Mouse (Mus musculus) liver (tissue): Measurements from ENCODE around the gene Azin2.

Experiments
- DNase-seq: peaks from one replicate; pipeline ENCODE4 v3.0.0-alpha.2; 2020; ENCODE audit warnings: mixed read lengths

The Azin2 gene

DNA sequence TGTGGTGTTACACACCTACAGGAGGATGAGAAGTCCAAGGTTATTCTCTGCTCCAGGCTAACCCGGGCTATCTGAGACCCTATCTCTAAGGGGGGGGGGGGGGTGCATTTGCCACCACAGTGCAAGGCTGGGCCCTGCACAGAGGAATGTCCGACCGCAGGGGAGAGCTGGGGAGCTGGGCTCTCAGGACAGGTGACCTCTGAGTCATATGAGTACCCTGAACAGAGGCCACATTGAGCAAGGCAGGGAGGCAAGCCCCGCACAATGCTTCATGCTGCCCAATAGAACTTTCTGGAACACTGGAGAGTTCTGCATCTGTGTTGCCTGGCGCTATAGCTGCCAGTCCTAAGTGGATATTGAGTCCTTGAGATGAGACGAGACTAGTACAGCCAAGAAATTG lies 70.1 kb downstream of the Azin2 start:
- DNase-seq, result no peak

DNA sequence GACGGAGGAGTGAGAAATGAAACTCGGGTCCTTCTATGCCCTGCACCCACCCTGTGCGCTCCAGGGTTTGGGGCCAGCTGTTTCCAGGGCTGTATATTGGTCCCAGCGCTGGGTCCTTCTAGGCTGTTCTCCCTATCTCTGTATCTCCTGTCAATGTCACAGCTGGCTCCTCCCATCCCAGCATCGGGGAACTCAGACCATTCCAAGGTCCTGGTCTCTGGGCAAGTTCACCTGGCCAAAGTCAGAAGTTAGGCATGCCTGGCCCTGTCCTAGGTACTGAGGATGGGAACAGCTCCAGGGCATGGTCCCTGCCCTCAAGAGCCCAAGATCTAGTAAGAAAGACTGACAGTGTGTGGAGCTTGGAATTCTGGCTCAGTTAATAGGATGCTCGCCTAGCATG lies 70.5 kb downstream of the Azin2 start:
- DNase-seq, result no peak

DNA sequence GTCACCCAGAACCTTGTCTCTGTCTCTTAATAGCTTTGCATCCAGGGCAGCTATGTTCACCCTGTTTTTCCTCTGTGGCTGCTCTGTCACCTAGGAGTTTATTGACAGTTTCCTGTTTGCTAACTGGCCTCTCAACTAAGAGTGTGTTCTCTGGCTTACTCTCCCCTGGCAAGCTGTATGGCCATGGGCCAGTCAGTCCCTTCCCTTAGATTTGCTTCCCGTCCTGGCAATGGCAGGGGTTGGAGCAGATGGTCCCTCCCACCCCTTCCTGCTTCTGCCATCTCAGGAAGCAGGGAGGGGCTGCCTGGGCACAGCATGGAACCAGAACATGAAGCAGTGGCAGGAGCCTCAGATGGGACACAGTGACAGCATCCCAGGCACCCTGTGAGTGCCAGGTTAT lies 71.1 kb downstream of the Azin2 start:
- DNase-seq, result no peak

DNA sequence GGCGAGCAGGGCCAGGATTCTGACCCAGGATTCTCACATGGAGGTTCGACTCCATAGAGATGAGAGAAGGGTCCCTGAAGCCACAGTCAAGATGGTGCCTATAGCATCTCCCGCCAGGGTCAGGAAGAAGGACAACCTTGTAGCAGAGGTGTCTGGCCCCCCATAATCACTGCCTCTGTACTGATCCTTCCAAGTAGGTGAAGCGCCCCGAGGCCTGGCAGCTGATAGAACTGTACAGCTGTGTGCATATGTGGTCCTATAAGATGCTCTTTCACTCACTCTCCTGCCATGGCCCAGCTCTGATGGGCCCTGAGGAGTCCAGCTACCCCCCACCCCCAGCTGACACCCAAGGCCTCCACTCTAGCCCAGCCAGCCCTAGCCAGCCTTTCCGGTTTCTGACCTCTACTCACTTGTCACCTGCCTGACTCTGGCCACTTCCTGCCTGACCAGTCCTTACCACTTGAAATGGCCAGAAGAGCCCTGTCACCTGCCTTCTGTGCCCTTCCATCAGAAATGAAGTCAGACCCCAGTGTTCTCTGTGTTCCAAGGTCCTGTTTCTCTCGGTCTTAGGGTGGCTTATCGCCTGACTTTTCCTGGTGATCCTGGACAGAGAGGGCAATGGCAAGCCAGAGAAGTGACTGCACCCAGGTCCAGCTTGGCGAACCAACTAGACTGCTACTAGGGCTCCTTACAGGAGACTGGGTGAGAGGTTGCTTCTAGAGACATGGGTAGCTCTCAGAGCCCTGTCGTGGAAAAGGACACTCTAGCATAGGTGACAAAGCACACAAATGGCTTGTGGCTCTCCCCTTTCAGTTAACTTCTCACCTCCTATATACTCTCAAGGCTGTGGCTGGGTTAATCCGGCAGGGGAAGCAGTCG lies 72.3 kb downstream of the Azin2 start:
- no peak for DNase-seq

DNA sequence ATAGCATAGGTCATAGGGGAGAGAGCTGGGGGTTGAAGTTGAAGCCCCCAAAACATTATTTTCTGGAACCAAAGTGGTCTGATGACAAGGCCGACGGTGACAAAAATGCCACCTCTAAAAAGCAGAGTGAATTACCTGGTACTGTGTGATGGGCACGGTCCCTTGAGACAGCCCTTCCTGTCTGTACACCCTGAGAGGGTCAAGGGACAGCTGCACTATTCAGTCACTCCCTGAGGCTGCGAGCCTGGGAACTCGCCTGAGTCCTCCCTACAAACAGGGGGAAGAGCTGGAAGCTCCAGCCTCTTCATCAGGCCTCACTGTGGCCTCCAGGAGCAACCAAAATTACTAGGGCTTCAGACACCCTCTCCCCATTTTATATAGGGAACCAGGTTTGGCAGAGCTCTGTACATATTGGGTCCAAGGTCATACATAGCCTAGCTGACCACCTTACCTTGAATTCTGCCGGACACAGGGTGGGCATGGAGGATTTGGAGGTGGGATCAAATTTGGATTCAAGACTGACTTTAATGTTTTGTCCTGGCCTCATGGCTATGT lies 73.7 kb downstream of the Azin2 start:
- no peak for DNase-seq

DNA sequence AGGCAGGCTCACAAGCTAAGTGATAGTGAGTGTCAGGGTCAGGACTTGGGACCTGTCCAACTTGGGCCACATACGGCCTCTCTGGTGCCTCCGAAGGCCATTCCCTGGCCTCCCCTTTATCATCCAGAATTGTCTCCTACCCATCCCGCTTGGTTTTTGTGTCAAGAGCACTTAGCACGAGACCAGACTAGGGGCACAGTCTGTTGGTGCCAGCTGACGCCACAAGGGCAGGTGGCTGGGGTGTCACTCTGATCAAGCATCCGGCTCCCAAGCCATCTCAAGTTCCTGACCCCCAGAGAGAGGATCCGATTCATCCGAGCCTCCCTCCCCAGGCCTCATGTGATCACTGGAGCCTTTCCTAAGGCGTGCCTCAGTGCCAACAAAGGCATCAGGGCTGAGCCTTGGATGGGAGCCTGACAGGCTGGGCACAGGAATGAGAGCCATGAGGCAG lies 74.6 kb downstream of the Azin2 start:
- DNase-seq, result no peak

DNA sequence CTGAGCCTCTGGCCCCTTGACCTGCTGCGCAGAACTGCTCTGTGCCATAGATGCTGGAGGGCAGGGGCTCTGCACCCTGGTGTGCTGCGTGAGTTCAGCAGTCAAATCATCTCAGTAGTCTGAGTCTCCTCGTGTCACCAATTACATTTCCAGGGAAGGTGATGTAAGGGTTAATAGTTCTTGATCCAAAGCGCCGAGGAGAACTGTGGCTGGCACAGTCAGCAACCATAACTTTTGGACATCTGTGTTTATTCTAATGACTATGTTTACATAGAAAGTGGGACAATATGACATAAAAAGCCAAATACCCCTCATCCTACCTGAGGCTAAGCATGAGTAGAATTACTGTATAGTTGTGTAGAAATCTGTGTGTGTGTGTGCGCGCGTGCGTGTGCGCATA lies 75.2 kb downstream of the Azin2 start:
- no peak for DNase-seq

DNA sequence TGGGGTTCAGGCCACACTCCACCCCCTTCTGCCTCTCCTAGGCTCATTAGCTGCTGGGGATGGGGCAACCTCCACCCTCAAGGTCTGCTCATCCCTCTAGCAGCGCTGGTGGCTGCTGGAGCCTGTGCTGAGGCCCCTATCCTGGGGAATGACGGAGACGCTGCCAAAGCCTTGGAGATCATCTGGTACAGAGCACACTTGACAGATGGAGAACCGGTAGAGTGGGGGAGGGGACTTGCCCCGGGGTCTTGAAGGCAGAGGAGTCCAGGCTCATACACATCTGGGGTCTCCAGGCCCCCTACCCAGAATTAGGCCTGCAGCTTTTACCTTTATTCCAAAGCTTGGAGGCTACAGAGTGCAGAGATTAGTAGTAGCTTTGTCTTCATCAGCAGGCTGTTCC lies 75.7 kb downstream of the Azin2 start:
- DNase-seq, result no peak

DNA sequence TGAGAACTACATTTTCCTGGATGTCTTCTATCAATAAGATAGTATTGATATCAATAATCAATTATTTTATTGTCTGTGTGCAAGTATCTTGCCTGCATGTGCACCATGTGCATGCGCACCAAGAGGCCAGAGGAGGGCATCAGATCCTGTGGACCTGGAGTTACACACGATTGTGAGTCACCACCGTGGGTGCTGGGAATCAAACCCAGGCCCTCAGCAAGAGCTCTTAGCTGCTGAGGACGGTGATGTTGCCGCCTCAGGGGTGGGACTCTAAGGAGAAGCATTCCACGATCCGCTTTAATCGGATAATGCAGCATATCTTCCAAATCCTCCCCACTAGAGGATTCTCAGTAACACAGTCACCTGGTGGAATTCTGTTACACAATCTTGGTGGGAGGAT lies 76.7 kb downstream of the Azin2 start:
- DNase-seq, result no peak

DNA sequence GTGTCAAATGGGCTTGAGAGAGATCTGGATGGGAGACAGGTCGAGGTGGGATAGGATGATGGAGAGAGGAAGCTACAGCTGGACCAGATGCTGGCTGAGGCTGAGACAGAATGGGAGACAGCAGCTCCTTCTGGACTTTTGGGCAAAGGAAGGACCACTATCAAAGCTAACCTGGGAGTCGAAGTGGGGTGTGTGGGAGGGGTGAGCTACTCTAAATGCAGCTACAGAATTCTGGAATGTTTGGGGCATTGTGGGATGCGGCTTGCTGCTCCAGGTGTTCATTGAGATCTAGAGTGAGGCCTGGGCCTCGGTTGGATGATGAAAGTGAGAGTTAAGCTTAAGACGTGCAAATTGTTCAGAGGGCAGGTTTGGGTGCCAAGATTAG lies 77.5 kb downstream of the Azin2 start:
- DNase-seq, result no peak

DNA sequence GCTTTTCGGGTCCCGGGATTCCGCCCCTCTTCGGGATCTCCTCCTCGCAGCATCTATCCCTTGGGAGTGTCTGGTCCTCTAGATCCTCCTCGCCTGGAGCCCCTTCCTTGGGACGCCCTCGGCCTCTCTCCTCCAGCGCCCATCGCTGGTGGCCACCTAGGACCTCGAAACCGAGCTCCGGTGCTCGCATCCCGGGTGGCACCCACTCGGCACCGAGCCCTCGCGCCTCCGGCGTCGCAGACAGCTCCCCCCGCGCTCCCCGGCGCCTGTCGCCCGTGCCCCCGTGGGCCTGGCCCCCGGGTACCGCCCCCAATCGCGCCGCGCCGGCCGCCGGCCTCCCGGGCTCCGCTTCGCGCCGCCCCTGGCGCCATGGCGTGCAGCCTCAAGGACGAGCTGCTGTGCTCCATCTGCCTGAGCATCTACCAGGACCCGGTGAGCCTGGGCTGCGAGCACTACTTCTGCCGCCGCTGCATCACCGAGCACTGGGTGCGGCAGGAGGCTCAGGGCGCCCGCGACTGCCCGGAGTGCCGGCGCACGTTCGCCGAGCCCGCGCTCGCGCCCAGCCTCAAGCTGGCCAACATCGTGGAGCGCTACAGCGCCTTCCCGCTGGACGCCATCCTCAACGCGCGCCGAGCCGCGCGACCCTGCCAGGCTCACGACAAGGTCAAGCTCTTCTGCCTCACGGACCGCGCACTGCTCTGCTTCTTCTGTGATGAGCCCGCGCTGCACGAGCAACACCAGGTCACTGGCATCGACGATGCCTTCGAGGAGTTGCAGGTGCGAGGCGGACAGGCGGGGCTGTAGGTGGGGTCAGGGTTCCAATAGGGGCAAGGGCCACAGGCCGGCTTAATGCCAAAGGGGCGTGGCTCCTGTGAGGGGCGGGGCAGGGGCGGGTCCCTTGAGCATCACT lies 78.2 kb downstream of the Azin2 start:
- DNase-seq, result peak; percentile 57

DNA sequence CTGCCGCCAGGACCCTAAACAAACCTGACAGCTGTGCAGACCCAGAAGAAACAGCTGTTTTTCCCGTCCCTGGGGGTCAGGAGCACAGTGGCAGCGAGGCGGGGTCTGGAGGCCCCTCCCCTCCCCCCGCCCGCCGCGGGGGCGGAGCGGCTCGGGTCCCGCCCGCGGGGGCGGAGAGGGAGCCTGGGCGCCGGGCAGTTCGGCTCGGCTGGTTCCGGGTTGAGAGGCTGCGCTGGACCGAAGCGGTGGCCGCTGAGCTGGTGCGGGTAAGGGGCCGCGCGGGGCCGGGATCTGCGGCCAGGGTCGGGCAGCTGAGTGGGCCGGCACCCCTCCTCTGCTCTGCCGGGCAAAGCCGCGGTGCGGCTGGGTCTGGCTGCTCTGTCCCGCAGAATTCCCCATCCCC lies 78.9 kb downstream of the Azin2 start, which contains the start of gene Trim62:
TSS of gene Trim62 (plus strand) at position 202 of the 403 bp plus-strand sequence.
- peak; percentile 65 for DNase-seq
